Comparison of ENCODE assay signal across 10 mouse cellular contexts in the genomic region with DNA sequence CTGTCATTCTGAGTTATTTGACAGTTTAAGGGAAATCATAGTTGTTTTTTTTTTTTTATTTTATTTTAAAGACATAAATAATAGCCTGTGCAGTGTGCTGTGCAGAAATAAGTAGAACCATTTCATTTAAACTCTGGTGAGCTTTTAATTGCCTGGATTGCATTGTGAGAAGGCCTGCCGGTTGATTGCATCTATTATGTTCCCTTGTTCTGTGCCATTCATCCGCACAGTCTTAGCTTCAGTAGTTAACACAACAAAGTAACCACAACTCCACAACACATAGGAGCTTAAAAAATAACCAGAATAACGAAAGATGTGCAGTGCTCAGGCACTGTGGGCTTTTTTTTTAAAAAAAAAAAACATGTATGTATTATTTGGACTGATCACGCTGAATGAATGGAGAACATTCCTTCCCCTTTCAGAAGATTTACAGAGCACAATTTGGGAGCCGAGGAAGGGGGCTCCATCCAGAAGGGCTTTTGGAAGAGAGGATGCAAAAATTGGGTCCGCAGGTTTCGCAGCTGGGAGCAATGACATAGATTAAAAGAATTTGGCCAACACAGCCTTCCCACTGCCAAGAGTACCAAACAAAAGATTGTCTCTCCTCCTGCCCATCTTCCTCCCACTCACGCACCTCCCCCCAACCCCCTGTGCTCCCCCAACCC.
A peak's percentile ranks its signal among the peaks of the same experiment; 100 is the strongest.
DNase-seq lines count a peak whose midpoint lies in the region; ATAC-seq and TF ChIP-seq lines count a peak whose summit lies in the region.
"Had no signal": no experiment of that assay in that cellular context is flagged by ENCODE, and none has a peak within 500 bp of the region (broad histone marks: within the 10 kb centered on the region; RNA-seq: fewer than 3 reads in every experiment).

No protein-coding gene starts in this region.

- no peaks in the 10 kb centered on the region for H3K9me3 ChIP-seq in kidney, embryonic 15.5 days (replicated peaks)
- H3K9me3 ChIP-seq in embryonic facial prominence, embryonic 13.5 days: no peaks in the 10 kb centered on the region
- H3K9me3 ChIP-seq in hindbrain, embryonic 16.5 days (ENCODE audit: control insufficient read depth, low read length): no peaks in the 10 kb centered on the region
- H3K9me3 ChIP-seq in neural tube, embryonic 13.5 days: no peaks in the 10 kb centered on the region
- H3K9me3 ChIP-seq: liver, embryonic 15.5 days had no signal

- intact Hi-C loops in gastrocnemius, postnatal 14 days (cut with DNase I; ENCODE audit: low total_unique reads): no loop called here

- no peak overlapping the region for H3K9ac ChIP-seq in kidney, embryonic 15.5 days
- no peak overlapping the region for H3K9ac ChIP-seq in embryonic facial prominence, embryonic 13.5 days
- H3K9ac ChIP-seq in hindbrain, embryonic 16.5 days (ENCODE audit: low read depth, low read length): peak overlapping the region; percentile 45
- peak overlapping the region; percentile 70 for H3K9ac ChIP-seq in neural tube, embryonic 13.5 days
- H3K9ac ChIP-seq: liver, embryonic 15.5 days had no signal

- H3K36me3 ChIP-seq in kidney, embryonic 15.5 days: no peaks in the 10 kb centered on the region
- H3K36me3 ChIP-seq in kidney, adult 2 months (ENCODE audit: control insufficient read depth, insufficient read depth, low read length): no peaks in the 10 kb centered on the region
- no peaks in the 10 kb centered on the region for H3K36me3 ChIP-seq in embryonic facial prominence, embryonic 13.5 days
- no peaks in the 10 kb centered on the region for H3K36me3 ChIP-seq in hindbrain, embryonic 16.5 days (ENCODE audit: control insufficient read depth, insufficient read depth, low read length)
- H3K36me3 ChIP-seq in neural tube, embryonic 13.5 days: no peaks in the 10 kb centered on the region
- H3K36me3 ChIP-seq: liver, embryonic 15.5 days had no signal

- no peak for DNase-seq in kidney, adult 2 months
- no peak for DNase-seq in thymus, postnatal 10 days (ENCODE audit: low spot score in 2 of 2)
- DNase-seq in gastrocnemius, postnatal 14 days: no peak
- no peak for DNase-seq in lung, postnatal 10 days
- DNase-seq: adrenal gland, adult 8-10 months had no signal

- TF ChIP-seq CTCF in kidney, adult 2 months (conservative IDR thresholded peaks at IDR 0.05; ENCODE audit: insufficient read depth, insufficient read length, low read depth, low read length): no peak

- H3K4me2 ChIP-seq in kidney, embryonic 15.5 days: peak overlapping the region; percentile 70
- H3K4me2 ChIP-seq in embryonic facial prominence, embryonic 13.5 days: peak overlapping the region; percentile 73
- peak overlapping the region; percentile 82 for H3K4me2 ChIP-seq in hindbrain, embryonic 16.5 days (ENCODE audit: low read length)
- peak overlapping the region; percentile 69 for H3K4me2 ChIP-seq in neural tube, embryonic 13.5 days
- H3K4me2 ChIP-seq: liver, embryonic 15.5 days had no signal

- peaks cover 43% of the 10 kb centered on the region for H3K27me3 ChIP-seq in kidney, embryonic 15.5 days
- H3K27me3 ChIP-seq in kidney, adult 2 months (replicated peaks; ENCODE audit: control insufficient read depth, insufficient read depth, low read length): no peaks in the 10 kb centered on the region; the same call in 1 of the 2 replicates
- peaks cover 36% of the 10 kb centered on the region for H3K27me3 ChIP-seq in embryonic facial prominence, embryonic 13.5 days
- no peaks in the 10 kb centered on the region for H3K27me3 ChIP-seq in hindbrain, embryonic 16.5 days (replicated peaks; ENCODE audit: control insufficient read depth, insufficient read depth, low read length)
- peaks cover 8% of the 10 kb centered on the region; the same call in 1 of the 2 replicates for H3K27me3 ChIP-seq in neural tube, embryonic 13.5 days

- H3K4me3 ChIP-seq in kidney, embryonic 15.5 days (replicated peaks): 0 out of 2 replicates have a peak overlapping the region, but pooled peaks have one; percentile 10
- H3K4me3 ChIP-seq in kidney, adult 2 months (ENCODE audit: insufficient read depth, low read depth, low read length): no peak overlapping the region
- H3K4me3 ChIP-seq in embryonic facial prominence, embryonic 13.5 days: peak overlapping the region; percentile 47
- peak overlapping the region; percentile 56 for H3K4me3 ChIP-seq in hindbrain, embryonic 16.5 days (ENCODE audit: low read length)
- peak overlapping the region; percentile 46 for H3K4me3 ChIP-seq in neural tube, embryonic 13.5 days
- H3K4me3 ChIP-seq: liver, embryonic 15.5 days had no signal

- no peak for TF ChIP-seq POLR2A in kidney, adult 2 months (IDR thresholded peaks at IDR 0.05; ENCODE audit: low read depth, low read length)

- 31% methylated on average over 8 of the region's 8 CpGs for WGBS in kidney, embryonic 15.5 days
- WGBS in kidney, adult 2 months: 44% methylated on average over 8 of the region's 8 CpGs
- WGBS in embryonic facial prominence, embryonic 13.5 days: 16% methylated on average over 8 of the region's 8 CpGs
- WGBS in hindbrain, embryonic 16.5 days: 10% methylated on average over 8 of the region's 8 CpGs
- 8% methylated on average over 8 of the region's 8 CpGs for WGBS in neural tube, embryonic 13.5 days

- no peak for ATAC-seq in kidney, embryonic 15.5 days (replicated peaks; ENCODE audit: low FRiP score)
- ATAC-seq in embryonic facial prominence, embryonic 13.5 days (ENCODE audit: insufficient number of reproducible peaks, insufficient read depth, low FRiP score, low TSS enrichment, low read depth): no peak
- 0 out of 2 replicates have a peak, but pooled peaks have one; percentile 25 for ATAC-seq in hindbrain, embryonic 16.5 days
- peak; percentile 29; the same call in 1 of the 2 replicates for ATAC-seq in neural tube, embryonic 13.5 days (ENCODE audit: low read depth)

- peaks cover 29% of the 10 kb centered on the region for H3K4me1 ChIP-seq in kidney, embryonic 15.5 days
- no peaks in the 10 kb centered on the region for H3K4me1 ChIP-seq in kidney, adult 2 months (ENCODE audit: control insufficient read depth, insufficient read depth, low read length)
- peaks cover 29% of the 10 kb centered on the region for H3K4me1 ChIP-seq in embryonic facial prominence, embryonic 13.5 days
- H3K4me1 ChIP-seq in hindbrain, embryonic 16.5 days (ENCODE audit: control insufficient read depth, insufficient read depth, low read depth, low read length): peaks cover 12% of the 10 kb centered on the region
- H3K4me1 ChIP-seq in neural tube, embryonic 13.5 days (replicated peaks): peaks cover 58% of the 10 kb centered on the region
- H3K4me1 ChIP-seq: liver, embryonic 15.5 days had no signal

- no peak overlapping the region for H3K27ac ChIP-seq in kidney, embryonic 15.5 days
- no peak overlapping the region for H3K27ac ChIP-seq in kidney, adult 2 months (ENCODE audit: insufficient read depth, low read depth, low read length)
- no peak overlapping the region for H3K27ac ChIP-seq in embryonic facial prominence, embryonic 13.5 days
- peak overlapping the region; percentile 85 for H3K27ac ChIP-seq in hindbrain, embryonic 16.5 days (ENCODE audit: low read depth, low read length)
- peak overlapping the region; percentile 87 for H3K27ac ChIP-seq in neural tube, embryonic 13.5 days (replicated peaks)
- H3K27ac ChIP-seq: liver, embryonic 15.5 days had no signal

Comparison
In these comparisons a context has a peak if more than half of its experiments do, and no peak if none do; other contexts are left out.
1. ATAC-seq: peak in hindbrain, embryonic 16.5 days (single experiment) and neural tube, embryonic 13.5 days (single experiment); none in kidney, embryonic 15.5 days (single experiment) and embryonic facial prominence, embryonic 13.5 days (single experiment).
2. H3K27ac ChIP-seq: peak in hindbrain, embryonic 16.5 days (single experiment) and neural tube, embryonic 13.5 days (single experiment); none in kidney, embryonic 15.5 days (single experiment), kidney, adult 2 months (single experiment) and embryonic facial prominence, embryonic 13.5 days (single experiment).
3. H3K9ac ChIP-seq: peak in hindbrain, embryonic 16.5 days (single experiment) and neural tube, embryonic 13.5 days (single experiment); none in kidney, embryonic 15.5 days (single experiment) and embryonic facial prominence, embryonic 13.5 days (single experiment).
4. Peak in every context shown above with its lines, with median percentiles within 50 percentile points of each other: H3K4me2 ChIP-seq.